Mouse (Mus musculus) testis, adult 2 months (tissue): ENCODE results near the gene Hist1h2ai.

ENCODE experiments used
- CTCF ChIP-seq: fragments of 200-500 bp; IDR thresholded peaks from 2 replicates; pipeline ENCODE4 v1.5.1; 2012; ENCODE audit warnings: low read depth, mild to moderate bottlenecking, inconsistent platforms, low read length, moderate library complexity; ENCODE audit not compliant: control insufficient read depth, insufficient read depth, insufficient replicate concordance
- POLR2A ChIP-seq: fragments of 200-500 bp; IDR thresholded peaks from 2 replicates; pipeline ENCODE4 v1.6.1; 2012; ENCODE audit warnings: low read depth, mild to moderate bottlenecking, inconsistent platforms, low read length, moderate library complexity; ENCODE audit not compliant: control insufficient read depth

DNA sequence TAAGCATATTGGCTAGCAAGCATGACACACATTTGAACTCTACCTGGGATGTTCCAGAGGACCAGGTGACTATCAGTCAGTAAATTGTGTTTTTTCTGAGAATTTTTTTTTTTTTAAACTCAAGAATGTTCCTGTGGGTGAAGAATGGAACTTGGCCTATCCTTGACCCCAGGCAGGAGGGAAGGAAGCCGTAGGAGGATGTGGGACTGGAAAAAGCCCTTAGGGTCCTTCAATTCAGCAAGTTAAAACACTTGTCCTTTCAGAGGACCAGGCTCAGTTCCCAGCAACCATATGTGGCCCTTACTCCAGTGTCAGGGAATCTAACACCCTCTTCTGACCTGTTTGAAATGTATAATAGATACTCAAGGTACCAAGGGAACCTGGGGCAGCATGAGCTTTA lies 13.3 kb downstream of the Hist1h2ai start:
- TF ChIP-seq CTCF: no peak
- no peak for TF ChIP-seq POLR2A
